Mouse (Mus musculus) olfactory bulb, adult 2 months (tissue): Measurements from ENCODE around the gene Gpbar1.

Experiments
- CTCF ChIP-seq: fragments of 200-500 bp; IDR thresholded peaks from 2 replicates; pipeline ENCODE4 v1.5.1; 2012; ENCODE audit warnings: low read depth, mild to moderate bottlenecking, low read length, moderate library complexity; ENCODE audit not compliant: insufficient read depth
- POLR2A ChIP-seq: fragments of 200-500 bp; IDR thresholded peaks from 2 replicates; pipeline ENCODE4 v1.6.1; 2012; ENCODE audit warnings: mild to moderate bottlenecking, low read depth, low read length, moderate library complexity; ENCODE audit not compliant: insufficient read depth

- TF ChIP-seq POLR2A (no peak), CTCF (no peak)
These were observed 40.4 kb downstream of the Gpbar1 start for GRCm38 (mm10) chr1:74318711-74319110.
